Mouse (Mus musculus) left cerebral cortex, adult 6 months (tissue): Measurements from ENCODE around the gene Hsd17b2. TPM values are rescaled to one million over a fixed set of nuclear protein-coding genes. Genes with fewer than 3 reads are reported as not detected.

Source experiments
- long read RNA-seq, 2 experiments: library from polyadenylated mRNA; unstranded; transcript quantifications; one replicate each; pipeline ENCODE4 v2.0.0; 2019 to 2020
- polyA plus RNA-seq: library from polyadenylated mRNA; unstranded; fragments of <200 nt; fragmentation: Nextera tagmentation; gene quantifications from 2 replicates; pipeline ENCODE4 v1.2.3, GENCODE M21; 2021

The Hsd17b2 gene
- polyA plus RNA-seq: 0.32 and 0.33 TPM in 2 replicates
- long read RNA-seq, experiment 1: 0 reads
- long read RNA-seq, experiment 2: 0 reads

DNA sequence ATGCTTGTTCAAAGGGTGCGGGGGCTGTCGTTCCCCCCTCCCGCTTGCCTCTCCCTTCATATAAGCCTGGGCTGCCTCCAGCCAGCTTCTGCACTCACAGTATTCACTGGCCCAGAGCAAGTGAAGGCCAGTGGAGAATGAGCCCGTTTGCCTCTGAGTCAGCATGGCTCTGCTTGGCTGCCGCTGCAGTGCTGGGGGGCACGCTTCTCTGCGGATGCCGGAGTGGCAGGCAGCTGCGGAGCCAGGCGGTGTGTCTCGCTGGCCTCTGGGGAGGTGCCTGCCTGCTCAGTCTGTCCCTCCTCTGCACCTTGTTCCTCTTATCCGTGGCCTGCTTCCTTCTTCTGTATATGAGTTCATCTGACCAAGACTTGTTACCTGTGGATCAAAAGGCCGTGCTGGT is at the start of gene Hsd17b2:
TSS of gene Hsd17b2 (plus strand) at position 46 of the 400 bp plus-strand sequence.

DNA sequence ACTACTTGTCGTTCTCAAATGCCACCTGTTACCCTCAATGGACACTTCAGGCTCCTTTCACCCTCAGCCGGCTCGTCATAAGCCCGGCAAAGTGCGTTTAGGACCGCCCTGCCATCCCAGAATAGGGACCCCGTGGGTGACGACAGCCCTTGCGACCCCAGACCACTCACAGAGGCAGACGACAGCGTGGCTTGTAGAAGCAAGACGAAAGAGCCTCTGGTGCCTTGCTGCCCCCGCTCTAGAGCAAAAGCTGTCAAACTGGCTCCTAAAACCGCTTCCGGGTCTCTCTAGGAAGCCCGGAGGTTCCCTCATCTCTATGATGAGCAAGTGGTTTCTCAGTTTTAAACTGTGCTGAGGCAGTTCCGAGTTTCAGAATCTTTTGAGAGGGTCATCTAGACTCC is 28.3 kb upstream of the Hsd17b2 start, which contains the start of gene Sdr42e1:
TSS of gene Sdr42e1 (minus strand) at position 260 of the 401 bp plus-strand sequence.

DNA sequence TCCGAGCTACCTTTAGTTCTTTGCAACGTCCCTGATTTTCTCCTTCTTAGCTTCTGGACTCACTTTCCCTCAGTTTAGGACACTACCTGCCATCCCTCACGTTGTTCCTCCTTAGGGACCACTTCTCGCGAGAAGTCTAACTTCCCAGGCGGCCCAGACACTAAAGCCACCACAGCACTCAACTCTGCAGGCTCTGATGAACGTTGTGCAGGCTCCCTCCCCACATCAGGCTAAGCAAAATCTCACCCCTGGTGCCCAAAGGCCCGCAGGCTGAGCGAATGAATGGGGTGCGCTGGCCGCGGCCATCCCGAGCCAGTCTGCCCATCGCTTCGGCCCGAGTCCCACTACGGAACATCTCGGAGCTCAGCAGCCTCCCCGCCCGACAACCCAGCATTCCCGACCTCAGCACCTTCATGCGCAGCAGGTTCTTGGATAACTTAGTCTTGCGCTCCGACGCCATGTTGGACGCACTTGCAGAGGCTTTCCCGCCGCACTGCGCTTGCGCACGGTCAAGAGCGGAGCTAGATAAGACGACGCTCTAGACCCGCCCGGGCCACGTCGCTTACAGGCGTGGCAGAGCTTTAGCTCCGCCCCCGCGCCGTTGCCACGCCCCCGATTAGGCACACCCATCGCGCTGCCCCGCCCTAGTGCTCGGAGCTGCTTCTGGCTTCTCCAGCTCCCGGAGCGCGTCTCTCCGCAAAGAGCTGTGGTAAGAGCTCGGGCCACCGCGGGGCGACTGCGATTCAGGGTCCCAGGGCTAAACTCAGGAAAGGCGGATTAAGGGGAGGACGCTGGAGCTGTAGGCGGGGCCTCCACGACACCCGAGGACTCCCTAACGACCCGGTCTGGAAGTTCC is 100.0 kb downstream of the Hsd17b2 start, which contains the start of gene Mphosph6:
TSS of gene Mphosph6 (minus strand) at position 501 of the 856 bp plus-strand sequence.

Other genes with a start within 250 kb of the Hsd17b2 start
- 0.70 and 1.0 TPM in 2 replicates for gene Plcg2, start 203.6 kb upstream of the Hsd17b2 start, polyA plus RNA-seq
- 8.0 and 8.9 TPM in 2 replicates for gene Sdr42e1, start 28.2 kb upstream of the Hsd17b2 start, polyA plus RNA-seq
- 28.1 and 28.4 TPM in 2 replicates for gene Mphosph6, start 100.0 kb downstream of the Hsd17b2 start, polyA plus RNA-seq